Mouse (Mus musculus) kidney, adult 2 months (tissue): ENCODE measurements around the gene Ptpn21. TPM values are rescaled to one million over a fixed set of nuclear protein-coding genes. Genes with fewer than 3 reads are reported as not detected.
A peak's percentile ranks its signal among the peaks of the same experiment; 100 is the strongest.

Experiments used
- DNase-seq: peaks from one replicate; pipeline ENCODE4 v3.0.0; 2021
- H3K27ac ChIP-seq: fragments of 200-500 bp; 2 replicates; pipeline ENCODE4 v1.5.1; 2012; ENCODE audit warnings: low read depth, low read length, control low read depth, inconsistent platforms; ENCODE audit not compliant: insufficient read depth
- H3K27me3 ChIP-seq: fragments of 200-500 bp; replicated peaks from 2 replicates; pipeline ENCODE4 v1.6.1; 2012; ENCODE audit warnings: mild to moderate bottlenecking, moderate library complexity, low read length, inconsistent platforms; ENCODE audit not compliant: control insufficient read depth, insufficient read depth
- H3K36me3 ChIP-seq: fragments of 200-500 bp; 2 replicates; pipeline ENCODE4 v1.6.1; 2012; ENCODE audit warnings: mild to moderate bottlenecking, moderate library complexity, low read length, inconsistent platforms; ENCODE audit not compliant: control insufficient read depth, insufficient read depth
- H3K4me1 ChIP-seq: fragments of 200-500 bp; 2 replicates; pipeline ENCODE4 v1.6.1; 2011; ENCODE audit warnings: low read length; ENCODE audit not compliant: control insufficient read depth, insufficient read depth
- H3K4me3 ChIP-seq: fragments of 200-500 bp; 2 replicates; pipeline ENCODE4 v1.5.1; 2011; ENCODE audit warnings: mild to moderate bottlenecking, low read depth, low read length, control low read depth; ENCODE audit not compliant: insufficient read depth
- CTCF ChIP-seq: fragments of 200-500 bp; conservative IDR thresholded peaks from 2 replicates; pipeline ENCODE4 v1.5.1; 2011; ENCODE audit warnings: low read depth, mild to moderate bottlenecking, control low read depth, low read length, moderate library complexity, mixed read lengths; ENCODE audit not compliant: insufficient read depth, insufficient read length
- POLR2A ChIP-seq: fragments of 200-500 bp; IDR thresholded peaks from one replicate; pipeline ENCODE4 v1.6.1; 2011; ENCODE audit warnings: low read depth, low read length, control low read depth
- WGBS: fragments of 180-500 bp; shearing (Covaris S2); methylation state at CpG from one replicate; pipeline ENCODE4 v1.1.7; 2018; 5-methylcytosine and 5-hydroxymethylcytosine counted together
- polyA plus RNA-seq: library from polyadenylated mRNA; depleted of rRNA; stranded (reverse); fragments of >200 nt; gene quantifications from 2 replicates; pipeline ENCODE4 v1.2.3, GENCODE M21; 2012

Ptpn21 gene
- polyA plus RNA-seq, 1 experiment, result 27.5 TPM

DNA sequence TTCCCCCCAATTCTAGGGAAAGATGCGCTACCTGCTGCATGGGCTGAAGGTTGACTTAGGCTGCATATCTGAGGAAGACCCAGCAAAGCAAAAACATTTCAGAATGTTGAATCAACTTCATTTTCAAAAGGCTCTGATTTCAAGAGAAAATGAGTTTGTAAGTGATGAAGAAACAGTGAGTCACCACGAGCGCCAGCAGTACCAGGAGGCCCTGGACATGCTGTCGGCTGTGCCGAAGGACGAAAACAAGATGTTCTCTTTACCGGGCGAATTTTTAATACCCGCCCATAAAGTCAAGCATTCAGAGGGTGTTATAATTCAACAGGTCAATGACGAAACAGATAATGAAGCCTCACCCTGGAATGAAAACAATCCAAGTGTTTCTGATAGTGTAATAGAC, 68.1 kb downstream of the Ptpn21 start:
- no peak overlapping the region for H3K27ac ChIP-seq
- no peak overlapping the region for H3K4me3 ChIP-seq
- 92% methylated on average over 10 of the region's 10 CpGs for whole genome bisulfite sequencing
- peaks cover 4% of the 10 kb centered on the region; the same call in 1 of the 2 replicates for H3K4me1 ChIP-seq
- H3K36me3 ChIP-seq, result no peaks in the 10 kb centered on the region
- DNase-seq, result no peak
- no peak for TF ChIP-seq POLR2A
- TF ChIP-seq CTCF, result no peak
- H3K27me3 ChIP-seq, result no peaks in the 10 kb centered on the region

DNA sequence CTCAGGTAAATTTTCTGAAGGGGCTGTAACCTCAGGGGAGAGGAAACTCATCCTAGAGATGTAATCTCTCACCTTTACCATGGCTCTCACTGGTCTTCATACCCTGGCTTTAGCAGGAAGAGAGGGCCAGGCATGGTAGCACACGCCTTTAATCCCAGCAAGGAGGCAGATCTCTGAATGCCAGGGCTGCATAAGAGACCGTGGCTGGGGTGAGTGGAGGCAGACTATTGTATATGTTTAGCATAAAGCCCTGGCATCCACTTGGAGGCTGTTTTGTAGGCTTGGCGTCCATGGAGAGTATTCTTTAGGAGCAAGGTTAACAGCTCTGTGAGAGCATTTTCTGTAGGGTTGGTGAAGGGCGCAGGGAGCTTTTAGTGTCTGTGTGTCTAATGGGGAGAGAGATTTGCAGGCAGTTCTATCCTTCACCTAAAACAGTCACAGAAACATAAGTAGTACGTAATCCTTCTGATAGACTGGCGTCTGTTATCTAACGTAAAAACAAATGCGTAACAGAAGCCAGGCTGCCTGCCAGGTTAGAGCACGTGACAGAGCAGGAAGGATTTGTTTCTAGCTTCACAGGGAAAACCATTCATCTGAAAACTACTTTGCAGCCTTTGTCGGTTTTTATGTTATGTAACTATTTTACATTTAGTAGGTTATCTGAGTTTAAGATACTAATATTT, 68.9 kb downstream of the Ptpn21 start:
- H3K27ac ChIP-seq, result peak overlapping the region; percentile 55
- WGBS, result 42% methylated on average over 10 of the region's 10 CpGs
- H3K27me3 ChIP-seq, result no peaks in the 10 kb centered on the region
- no peak for TF ChIP-seq CTCF
- TF ChIP-seq POLR2A, result no peak
- peaks cover 4% of the 10 kb centered on the region; the same call in 1 of the 2 replicates for H3K4me1 ChIP-seq
- no peaks in the 10 kb centered on the region for H3K36me3 ChIP-seq
- H3K4me3 ChIP-seq, result no peak overlapping the region
- peak; percentile 90 for DNase-seq

DNA sequence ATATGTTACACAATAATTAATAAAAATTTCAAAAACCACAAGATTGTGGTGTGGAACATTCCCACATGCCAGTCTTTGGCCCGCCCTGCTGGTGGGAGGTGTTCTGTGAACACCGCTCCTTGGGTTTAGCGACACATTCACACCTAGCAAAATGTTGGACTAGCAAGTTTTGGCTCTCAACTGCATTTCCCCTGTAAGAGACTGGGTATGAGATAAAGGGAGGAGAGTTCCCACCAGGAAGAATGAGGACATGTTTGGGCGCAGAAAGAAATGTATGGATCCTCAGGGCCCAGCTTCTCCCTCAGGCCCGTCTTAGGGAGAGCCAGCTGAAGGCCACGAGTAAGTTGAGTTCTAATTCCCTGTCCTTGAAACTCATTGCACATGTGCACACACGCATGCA, 74.6 kb downstream of the Ptpn21 start:
- no peaks in the 10 kb centered on the region for H3K4me1 ChIP-seq
- DNase-seq, result no peak
- no peak for TF ChIP-seq CTCF
- no peaks in the 10 kb centered on the region for H3K27me3 ChIP-seq
- no peak overlapping the region for H3K27ac ChIP-seq
- 94% methylated on average over 7 of the region's 7 CpGs for WGBS
- H3K36me3 ChIP-seq, result no peaks in the 10 kb centered on the region; the same call in 1 of the 2 replicates
- H3K4me3 ChIP-seq, result no peak overlapping the region

DNA sequence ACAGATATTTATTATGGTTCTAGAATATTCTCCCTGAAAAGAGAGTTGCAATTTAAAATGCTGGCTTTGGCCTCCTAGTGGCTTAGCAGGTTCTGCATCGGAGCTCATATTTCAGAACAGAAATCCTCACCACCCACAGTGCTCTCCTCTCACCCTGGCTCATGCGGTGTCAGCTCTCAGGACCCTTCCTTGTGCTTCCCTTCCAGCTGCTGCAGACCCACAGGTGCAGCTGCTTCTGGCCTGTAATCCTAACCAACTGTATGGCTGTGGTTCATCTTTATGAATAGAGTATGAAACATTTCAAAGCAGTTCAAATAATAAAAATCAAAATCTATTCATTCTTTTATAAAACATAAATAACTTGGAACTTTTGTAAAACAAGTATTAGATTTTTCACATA, 80.3 kb downstream of the Ptpn21 start:
- Histone ChIP-seq H3K36me3 (no peaks in the 10 kb centered on the region; the same call in 1 of the 2 replicates), H3K4me3 (no peak overlapping the region), H3K4me1 (no peaks in the 10 kb centered on the region), H3K27me3 (no peaks in the 10 kb centered on the region), H3K27ac (no peak overlapping the region)
- no peak for TF ChIP-seq CTCF
- no peak for DNase-seq
- 69% methylated on average over 2 of the region's 2 CpGs for WGBS

DNA sequence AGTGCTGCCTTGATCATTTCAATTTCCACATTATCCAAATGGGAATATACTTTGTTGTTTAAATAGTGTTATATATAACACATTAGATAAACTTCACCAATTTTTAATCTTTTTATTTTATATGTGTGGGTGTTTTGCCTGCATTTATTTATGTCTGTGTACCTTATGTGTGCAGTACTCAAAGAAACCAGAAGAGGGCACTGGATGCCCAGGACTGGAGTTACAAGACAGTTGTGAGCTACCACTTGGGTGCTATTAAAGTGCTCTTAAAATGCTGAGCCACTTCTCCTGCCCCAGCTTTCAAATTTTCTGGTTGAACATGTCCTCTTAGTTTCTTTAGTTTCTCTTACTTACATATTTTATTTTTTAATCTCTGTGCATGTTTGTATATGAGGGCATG, 92.4 kb downstream of the Ptpn21 start:
- Histone ChIP-seq H3K27ac (no peak overlapping the region), H3K4me1 (no peaks in the 10 kb centered on the region)

DNA sequence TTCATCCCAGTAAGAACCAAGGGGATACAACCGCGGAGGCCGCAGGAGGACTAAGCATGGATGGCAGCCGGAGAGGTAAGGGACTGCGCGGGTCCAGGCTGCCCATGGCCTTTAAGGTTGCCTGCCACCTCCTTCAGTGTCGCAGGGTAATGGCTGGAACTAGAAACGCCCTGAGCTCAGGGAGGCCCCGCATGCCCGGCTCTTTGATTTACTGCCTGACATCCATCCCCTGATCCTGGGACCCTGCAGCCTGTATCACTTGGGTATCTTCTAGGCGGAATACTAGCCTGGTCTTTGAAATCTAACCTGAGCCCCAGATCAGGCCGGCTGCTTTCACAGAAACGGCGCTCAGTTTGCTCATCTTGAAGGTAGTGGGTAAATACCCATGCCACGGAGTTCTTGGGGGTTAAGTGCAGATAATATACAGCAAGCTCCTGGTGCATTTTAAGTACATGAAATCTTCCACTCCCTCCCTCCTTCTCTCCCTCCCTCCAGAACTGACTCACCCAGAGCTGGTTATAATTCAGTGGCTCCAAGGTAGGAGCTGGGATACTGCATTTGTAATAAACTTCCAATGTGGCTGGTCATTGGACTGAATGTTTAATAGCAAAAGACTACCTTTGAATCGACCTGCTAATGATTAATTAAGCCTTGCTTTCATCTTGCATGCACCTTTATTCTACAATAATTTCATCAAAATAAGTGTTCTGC, 108.8 kb downstream of the Ptpn21 start:
- Histone ChIP-seq H3K4me1 (no peaks in the 10 kb centered on the region; the same call in 1 of the 2 replicates), H3K27ac (peak overlapping the region; percentile 57), H3K4me3 (peak overlapping the region; percentile 100), H3K27me3 (no peaks in the 10 kb centered on the region), H3K36me3 (no peaks in the 10 kb centered on the region)
- WGBS, result under 1% methylated on average over 16 of the region's 16 CpGs
- TF ChIP-seq CTCF (no peak), POLR2A (no peak)
- peak; percentile 50 for DNase-seq

More for the DNA sequence above, 92.4 kb downstream of the Ptpn21 start:
- peaks cover 2% of the 10 kb centered on the region for H3K36me3 ChIP-seq
- TF ChIP-seq POLR2A, result no peak
- TF ChIP-seq CTCF, result no peak
- no peak for DNase-seq
- no peak overlapping the region for H3K4me3 ChIP-seq
- H3K27me3 ChIP-seq, result no peaks in the 10 kb centered on the region
